Mouse (Mus musculus) left cerebral cortex, adult 18-20 months (tissue): ENCODE results near the gene Plekho1. TPM values are rescaled to one million over a fixed set of nuclear protein-coding genes. Genes with fewer than 3 reads are reported as not detected.
"Not testable (repeated sequence)": the region's sequence is repeated elsewhere in the genome, so short reads cannot be mapped to it uniquely, and the experiment has no call there.

Experiments used
- DNase-seq, 2 experiments: peaks; one replicate each; pipeline ENCODE4 v3.0.0; 2021 to 2022; ENCODE audit warnings: low spot score in 2 of 2, mixed read lengths in 1 of 2
- total RNA-seq, 2 experiments: library from RNA; stranded (reverse); gene quantifications; 2 replicates each; pipeline ENCODE4 v1.2.3; 2021

Gene Plekho1
- total RNA-seq, 2 experiments from 2014 or later, result 73.6 to 81.9 TPM

- peak; percentile 67 to 70 for DNase-seq
These were observed 10.4 kb downstream of the Plekho1 start for GRCm38 (mm10) chr3:95985209-95986000.

- DNase-seq, result no peak
These were observed 13.7 kb downstream of the Plekho1 start for GRCm38 (mm10) chr3:95982129-95982528.

GRCm38 (mm10) chr3:95980276-95980970 is 15.4 kb downstream of the Plekho1 start:
- no peak for DNase-seq

GRCm38 (mm10) chr3:95978265-95978664 is 17.5 kb downstream of the Plekho1 start:
- no peak for DNase-seq

DNA sequence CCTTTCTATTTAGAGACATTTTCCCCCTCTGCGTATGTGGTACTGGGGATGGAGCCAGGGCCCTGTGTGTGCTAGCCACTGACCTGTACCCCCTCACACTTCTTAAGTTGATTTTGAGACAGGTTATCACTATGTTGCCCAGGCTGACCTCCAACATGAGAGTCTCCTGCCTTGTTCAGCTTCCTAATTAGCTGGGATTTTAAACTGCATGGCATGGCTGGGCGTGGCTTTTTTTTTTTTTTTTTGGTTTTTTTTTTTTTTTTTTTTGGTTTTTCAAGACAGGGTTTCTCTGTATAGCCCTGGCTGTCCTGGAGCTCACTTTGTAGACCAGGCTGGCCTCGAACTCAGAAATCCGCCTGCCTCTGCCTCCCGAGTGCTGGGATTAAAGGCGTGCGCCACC is 18.2 kb downstream of the Plekho1 start:
- DNase-seq, result not testable (repeated sequence)

GRCm38 (mm10) chr3:95977079-95977478 is 18.7 kb downstream of the Plekho1 start:
- DNase-seq, result no peak

GRCm38 (mm10) chr3:95972873-95973634 is 22.7 kb downstream of the Plekho1 start:
- DNase-seq, result no peak

GRCm38 (mm10) chr3:95972251-95972872 is 23.4 kb downstream of the Plekho1 start:
- no peak for DNase-seq

GRCm38 (mm10) chr3:95970661-95971060 is 25.1 kb downstream of the Plekho1 start:
- DNase-seq, result not testable (repeated sequence)

- no peak for DNase-seq
These were observed 26.5 kb downstream of the Plekho1 start for GRCm38 (mm10) chr3:95969277-95969676.

DNA sequence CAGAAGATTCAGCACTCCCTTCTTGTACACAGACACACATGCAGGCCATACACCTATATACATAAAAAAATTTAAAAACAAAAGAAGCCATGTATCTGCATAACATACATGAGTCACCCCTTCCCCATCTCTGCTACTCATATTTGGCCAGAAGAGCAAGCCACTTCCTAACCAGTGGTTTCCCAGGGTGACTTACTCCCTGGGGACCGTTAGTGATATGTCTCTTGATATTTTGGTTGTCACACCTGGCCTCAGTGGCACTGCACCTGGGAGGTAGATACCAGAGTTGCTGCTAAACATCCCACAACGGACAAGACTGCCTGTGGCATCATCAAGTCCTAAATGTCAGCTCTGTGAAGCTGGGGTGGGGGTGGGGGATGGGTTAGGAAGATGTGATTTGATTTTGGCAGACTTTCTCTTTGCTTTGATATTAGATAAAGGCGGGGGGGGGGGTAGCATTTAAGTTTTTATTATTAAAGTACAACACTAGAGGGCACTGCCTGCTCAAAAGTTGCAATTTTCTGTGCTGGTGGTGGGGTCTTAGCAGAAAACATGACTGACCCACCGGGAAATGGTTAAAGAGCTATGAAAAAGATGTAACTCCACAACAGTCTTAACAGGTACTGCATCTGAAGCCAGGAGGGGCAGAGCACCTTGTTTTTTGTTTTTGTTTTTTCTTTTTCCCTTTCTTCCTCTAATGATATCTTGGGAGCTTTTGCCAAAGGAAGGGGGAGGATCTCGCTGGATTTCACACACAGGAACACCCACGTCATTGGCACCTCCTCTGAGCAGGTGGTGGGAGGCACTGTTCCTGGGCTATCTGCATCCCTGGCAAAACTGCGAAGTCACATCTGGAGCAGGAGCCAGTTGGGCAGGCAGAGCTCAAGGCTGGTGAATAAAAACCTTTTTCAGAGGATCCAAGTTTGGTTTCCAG is 30.0 kb downstream of the Plekho1 start:
- DNase-seq, result peak; percentile 64 to 73

- peak in 1 of 2 experiments; percentile 39 for DNase-seq
These were observed 32.1 kb downstream of the Plekho1 start for GRCm38 (mm10) chr3:95963681-95964080.

GRCm38 (mm10) chr3:95963230-95963629 is 32.6 kb downstream of the Plekho1 start:
- no peak for DNase-seq

- not testable (repeated sequence) for DNase-seq
These were observed 33.6 kb downstream of the Plekho1 start for GRCm38 (mm10) chr3:95962182-95962581.

- no peak for DNase-seq
These were observed 36.0 kb downstream of the Plekho1 start for GRCm38 (mm10) chr3:95959807-95960206.

DNA sequence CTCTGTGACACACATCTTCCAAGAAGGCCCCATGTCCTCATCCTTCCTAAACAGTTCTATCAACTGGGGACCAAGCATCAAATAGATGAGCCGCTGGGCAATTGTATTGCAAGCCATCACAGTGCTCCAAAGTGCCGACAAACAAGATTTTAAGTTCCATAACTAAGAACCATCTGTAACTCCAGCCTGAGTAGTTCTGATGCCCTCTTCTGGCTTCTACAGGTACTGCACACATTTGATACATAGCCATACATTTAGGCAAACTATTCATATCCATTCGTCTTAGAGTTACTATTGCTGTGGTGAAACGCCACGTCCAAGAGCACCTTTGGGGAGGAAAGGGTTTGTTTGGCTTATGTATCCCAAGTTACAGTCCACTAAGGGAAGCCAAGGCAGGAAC is 36.7 kb downstream of the Plekho1 start:
- DNase-seq, result no peak

DNA sequence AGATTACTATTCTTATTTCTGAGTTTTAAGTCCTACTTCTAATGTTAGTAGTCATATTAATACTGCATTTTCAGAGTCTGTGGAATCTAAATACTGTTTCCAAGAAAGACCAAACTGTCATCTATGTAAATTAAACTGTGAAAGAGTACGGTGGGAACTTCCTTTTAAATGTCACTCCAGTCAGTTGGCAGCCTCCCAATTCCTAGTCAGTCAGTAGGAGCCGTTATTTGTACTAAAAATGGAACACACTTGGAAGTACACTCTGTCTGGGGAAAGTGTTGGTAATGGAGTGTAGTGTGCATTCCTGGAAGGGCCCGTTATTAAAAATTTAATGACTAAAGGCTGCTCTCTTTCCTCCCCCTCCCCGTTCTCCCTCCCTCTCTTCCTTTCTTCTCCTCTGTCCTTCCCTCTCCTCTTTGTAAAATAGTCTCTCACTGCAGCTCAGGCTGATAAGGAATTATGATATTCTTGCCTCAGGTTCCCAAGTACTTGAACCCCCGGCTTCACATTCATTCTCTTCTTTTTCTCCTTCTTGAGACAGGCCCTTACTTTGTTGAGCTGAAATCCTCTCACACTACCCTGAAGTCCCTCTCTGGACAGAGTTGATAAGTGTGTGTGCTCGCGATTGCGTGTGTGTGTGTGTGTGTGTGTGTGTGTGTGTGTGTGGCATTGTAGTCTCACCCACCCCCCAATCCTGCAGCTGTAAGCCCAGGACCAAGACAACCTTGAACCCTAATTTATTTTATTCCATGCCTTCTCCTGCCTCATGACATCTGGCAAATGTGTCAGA is 38.2 kb downstream of the Plekho1 start:
- peak in 1 of 2 experiments; percentile 24 for DNase-seq

- no peak for DNase-seq
These were observed 40.5 kb downstream of the Plekho1 start for GRCm38 (mm10) chr3:95955318-95955717.

DNA sequence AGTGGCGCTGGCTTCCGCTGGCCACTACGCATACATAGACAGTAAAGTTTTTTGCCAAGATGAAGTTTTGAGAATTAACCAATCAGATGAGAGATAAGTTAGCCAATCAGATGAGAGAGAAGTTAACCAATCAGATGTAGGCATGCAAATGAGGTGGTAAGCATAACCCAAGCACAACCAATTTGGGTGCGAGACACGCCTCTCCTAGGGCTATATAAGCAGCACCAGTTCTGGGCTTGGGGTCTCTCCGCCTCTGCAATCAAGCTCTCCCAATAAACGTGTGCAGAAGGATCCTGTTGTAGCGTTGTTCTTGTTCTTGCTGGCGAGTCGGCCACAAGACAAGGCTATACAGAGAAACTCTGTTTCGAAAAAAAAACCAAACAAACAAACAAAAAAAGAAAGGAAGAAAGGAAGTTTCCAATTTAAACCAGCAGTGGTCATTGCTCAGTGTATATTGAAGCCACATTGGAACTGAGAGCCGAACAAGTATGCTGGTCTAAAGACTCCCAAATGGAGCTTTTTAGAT is 41.1 kb downstream of the Plekho1 start:
- not testable (repeated sequence) for DNase-seq
